Mouse (Mus musculus) limb, embryonic 13.5 days (tissue): ENCODE data around the gene Galns. TPM values are rescaled to one million over a fixed set of nuclear protein-coding genes. Genes with fewer than 3 reads are reported as not detected.

ENCODE experiments used
- ATAC-seq: fragments of 200-750 bp; cut with Nextera tagmentation; 2 replicates; pipeline ENCODE4 v1.8.0; 2017; ENCODE audit warnings: low read depth, moderate number of reproducible peaks, moderate TSS enrichment; ENCODE audit not compliant: low FRiP score
- H3K27ac ChIP-seq: fragments of 300-500 bp; sonication (generic); 2 replicates; pipeline ENCODE4 v1.5.1; 2015; ENCODE audit warnings: inconsistent platforms, mild to moderate bottlenecking, moderate library complexity
- H3K27me3 ChIP-seq: fragments of 300-500 bp; sonication (generic); 2 replicates; pipeline ENCODE4 v1.6.1; 2015; ENCODE audit warnings: mild to moderate bottlenecking, inconsistent platforms
- H3K36me3 ChIP-seq: fragments of 300-500 bp; sonication (generic); 2 replicates; pipeline ENCODE4 v1.6.1; 2015; ENCODE audit warnings: inconsistent platforms, mild to moderate bottlenecking, moderate library complexity
- H3K4me1 ChIP-seq: fragments of 300-500 bp; sonication (generic); 2 replicates; pipeline ENCODE4 v1.6.1; 2015; ENCODE audit warnings: inconsistent platforms
- H3K4me2 ChIP-seq: fragments of 300-500 bp; sonication (generic); replicated peaks from 2 replicates; pipeline ENCODE4 v1.6.1; 2015; ENCODE audit warnings: inconsistent platforms, mild to moderate bottlenecking, moderate library complexity
- H3K4me3 ChIP-seq: fragments of 300-500 bp; sonication (generic); 2 replicates; pipeline ENCODE4 v1.5.1; 2015; ENCODE audit warnings: moderate library complexity, mild to moderate bottlenecking, inconsistent platforms
- H3K9ac ChIP-seq: fragments of 300-500 bp; sonication (generic); 2 replicates; pipeline ENCODE4 v1.6.1; 2015; ENCODE audit warnings: mild to moderate bottlenecking, inconsistent platforms
- H3K9me3 ChIP-seq: fragments of 300-500 bp; sonication (generic); 2 replicates; pipeline ENCODE4 v1.6.1; 2016; ENCODE audit warnings: inconsistent platforms
- WGBS: fragments of 180-500 bp; shearing (Covaris S2); methylation state at CpG from one replicate; pipeline ENCODE4 v1.1.7; 2015; 5-methylcytosine and 5-hydroxymethylcytosine counted together
- polyA plus RNA-seq: library from polyadenylated mRNA; unstranded; fragments of >200 nt; fragmentation: Nextera tagmentation; extraction: Ambion mirVana; gene quantifications from 2 replicates; pipeline ENCODE4 v1.2.1, GENCODE M21; 2015

The Galns gene
- polyA plus RNA-seq, 1 experiment from 2014 or later = 9.0 TPM

DNA sequence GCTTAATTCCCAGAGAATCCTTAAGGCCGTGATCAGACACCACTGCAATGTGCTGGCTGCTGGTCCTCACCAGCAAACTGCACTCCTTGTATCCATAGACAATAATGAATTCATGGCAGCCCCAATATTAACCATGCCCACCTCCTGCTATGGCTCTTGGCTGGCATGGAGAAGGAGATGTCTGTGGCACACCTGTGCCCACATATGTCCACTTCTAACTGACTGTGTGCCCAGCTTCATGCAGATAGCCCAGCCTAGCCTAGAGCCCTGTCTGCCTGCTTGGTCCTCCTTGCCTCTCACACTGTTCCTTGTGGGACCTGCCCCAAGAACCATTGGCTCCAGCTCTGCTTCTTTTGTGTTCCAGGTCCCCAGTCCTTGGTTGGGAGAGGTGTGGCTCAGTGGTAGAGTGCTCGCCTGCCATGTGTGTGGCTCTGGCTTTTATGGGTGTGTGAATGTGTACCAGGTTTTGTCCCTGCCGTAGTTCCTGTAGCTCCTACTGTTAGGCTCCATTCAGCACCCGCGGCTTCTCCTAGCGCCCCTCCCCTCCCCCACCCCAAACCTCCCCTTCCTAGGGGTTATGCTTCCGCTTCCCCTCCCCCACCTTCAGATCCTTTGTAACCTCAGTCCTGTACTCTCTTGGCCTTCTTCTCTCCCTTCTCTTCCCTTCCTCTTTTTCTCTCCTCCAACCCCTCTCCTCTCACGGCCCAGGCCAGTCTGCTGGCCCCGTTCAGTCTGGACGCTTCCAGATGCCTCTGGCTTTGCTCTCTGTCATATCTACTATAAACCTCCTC, 53.8 kb downstream of the Galns start:
- no peak for ATAC-seq
- Histone ChIP-seq H3K9ac (no peak overlapping the region), H3K36me3 (no peaks in the 10 kb centered on the region), H3K4me2 (no peak overlapping the region), H3K27me3 (no peaks in the 10 kb centered on the region), H3K4me1 (peaks cover 22% of the 10 kb centered on the region), H3K9me3 (no peaks in the 10 kb centered on the region), H3K27ac (peak overlapping the region; percentile 67; the same call in 1 of the 2 replicates), H3K4me3 (no peak overlapping the region)
- 37% methylated on average over 10 of the region's 10 CpGs for WGBS

DNA sequence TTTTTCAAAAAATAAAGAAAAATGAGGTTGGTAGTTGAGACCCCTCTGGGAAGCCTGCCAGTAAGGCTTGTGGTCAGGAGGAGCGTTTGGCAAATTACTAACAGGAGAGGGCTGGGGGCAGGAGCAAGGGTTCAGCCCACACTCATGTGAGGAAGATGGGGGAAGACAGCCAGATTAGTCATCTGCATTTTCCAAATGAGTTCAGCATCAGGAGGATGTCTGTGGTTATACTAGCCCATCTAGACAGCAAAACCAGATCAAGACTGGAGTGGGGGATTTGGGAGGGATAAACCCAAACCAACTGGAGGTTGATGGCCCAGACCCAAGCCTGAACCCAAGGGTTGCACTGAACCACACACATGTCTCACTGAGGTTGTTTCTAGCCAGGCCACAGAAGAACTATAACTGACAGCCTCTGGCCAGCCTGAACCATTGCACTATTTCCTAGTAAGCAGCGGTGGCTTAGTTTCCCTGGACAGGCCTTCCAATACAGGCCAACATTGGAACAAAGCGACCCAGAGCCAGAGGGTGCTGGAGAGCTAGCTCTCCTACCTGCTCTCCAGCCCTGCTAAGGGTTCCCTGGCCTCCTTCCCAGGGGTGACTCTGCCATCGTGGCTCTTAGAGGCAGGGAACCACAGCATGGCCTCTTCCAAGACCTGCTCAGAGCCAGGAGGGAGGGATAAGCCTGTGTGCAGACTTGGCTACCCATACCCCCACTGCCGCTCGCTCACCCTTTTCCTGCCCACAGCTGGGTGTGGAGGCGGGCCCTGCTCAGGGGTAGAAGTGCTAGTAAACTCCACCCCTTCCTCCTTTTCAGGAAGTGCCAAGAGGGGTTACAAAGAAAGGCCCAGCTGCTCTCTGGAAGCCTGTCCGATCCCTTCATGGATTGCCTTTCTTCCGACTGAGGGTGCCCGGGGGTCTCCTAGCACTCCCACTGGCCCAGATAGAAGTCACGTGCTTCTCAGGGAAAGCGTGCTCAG, 54.9 kb downstream of the Galns start:
- 67% methylated on average over 12 of the region's 12 CpGs for WGBS
- Histone ChIP-seq H3K4me3 (no peak overlapping the region), H3K36me3 (no peaks in the 10 kb centered on the region), H3K27ac (peak overlapping the region; percentile 67; the same call in 1 of the 2 replicates), H3K4me2 (peak overlapping the region; percentile 2; the same call in 1 of the 2 replicates), H3K27me3 (no peaks in the 10 kb centered on the region), H3K9ac (no peak overlapping the region), H3K9me3 (no peaks in the 10 kb centered on the region), H3K4me1 (peaks cover 27% of the 10 kb centered on the region)
- no peak for ATAC-seq

DNA sequence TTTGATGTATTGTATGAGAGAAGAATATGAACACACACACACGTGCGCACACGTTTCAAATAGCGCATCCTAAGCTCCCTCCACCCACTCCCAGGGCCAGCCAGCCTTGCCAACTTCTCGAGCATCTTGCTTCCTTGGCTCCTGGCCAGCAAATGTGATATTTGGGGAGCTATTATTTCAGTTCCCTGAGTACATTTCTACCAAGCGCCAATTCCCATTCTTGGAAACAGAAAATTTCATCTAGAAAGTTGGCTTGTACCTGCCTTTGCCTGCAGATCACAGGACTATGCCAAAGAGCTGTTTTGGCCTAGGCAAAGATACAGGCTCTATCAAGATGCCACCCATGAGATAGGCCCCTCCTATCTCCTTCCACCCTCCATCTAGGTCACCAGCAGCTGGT, 56.5 kb downstream of the Galns start:
- no peak overlapping the region for H3K4me2 ChIP-seq
- H3K27me3 ChIP-seq = no peaks in the 10 kb centered on the region
- no peak overlapping the region for H3K4me3 ChIP-seq
- ATAC-seq = no peak
- WGBS = 82% methylated on average over 6 of the region's 6 CpGs
- no peaks in the 10 kb centered on the region for H3K9me3 ChIP-seq
- no peaks in the 10 kb centered on the region for H3K36me3 ChIP-seq
- no peak overlapping the region for H3K9ac ChIP-seq
- no peak overlapping the region for H3K27ac ChIP-seq
- peaks cover 34% of the 10 kb centered on the region for H3K4me1 ChIP-seq

DNA sequence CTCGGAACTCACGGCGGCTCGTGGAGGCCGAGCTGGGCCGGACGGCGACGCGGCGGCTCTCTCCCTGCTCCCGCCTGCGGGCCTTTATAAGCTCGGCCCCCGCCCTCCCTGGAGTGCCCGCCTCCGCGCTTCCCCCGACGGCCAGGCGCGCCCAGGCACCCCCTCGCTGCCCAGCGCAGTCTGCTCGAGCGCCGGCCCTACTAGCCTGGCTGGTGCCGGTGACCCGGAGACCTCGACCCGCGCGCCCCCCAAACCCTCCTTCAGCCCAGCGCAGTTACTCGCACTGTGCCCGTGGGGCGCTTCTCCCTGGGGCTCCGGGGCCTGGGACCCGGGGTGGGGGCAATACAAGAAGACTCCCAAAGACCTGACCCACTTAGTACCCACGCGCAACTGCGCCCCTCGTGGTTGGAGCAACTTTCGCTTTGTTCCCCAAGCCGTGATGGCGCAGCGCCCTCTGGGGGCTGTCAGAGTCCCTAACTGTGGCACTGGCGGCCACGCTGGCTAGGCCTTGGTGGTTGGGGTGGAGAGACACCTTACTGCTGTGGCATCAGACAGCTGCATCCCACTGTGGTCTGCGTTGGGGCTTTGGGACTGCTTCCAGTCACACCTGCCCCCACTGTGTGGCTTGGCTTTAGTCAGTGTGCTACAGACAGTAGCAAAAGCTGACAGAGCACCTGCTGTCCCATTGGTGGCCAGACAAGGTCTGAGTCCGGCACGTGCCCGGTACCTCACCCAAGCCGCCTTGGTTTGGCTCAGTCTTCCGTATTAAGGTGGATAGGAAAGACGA, 59.8 kb downstream of the Galns start, which contains the start of gene Piezo1:
Gene Piezo1, minus strand, starts transcription at position 65 of the 787 bp plus-strand sequence.
- Histone ChIP-seq H3K27me3 (no peaks in the 10 kb centered on the region), H3K9ac (peak within 1 kb of the TSS; percentile 91), H3K4me3 (peak within 1 kb of the TSS; percentile 78), H3K4me2 (peak within 1 kb of the TSS; percentile 84), H3K9me3 (no peaks in the 10 kb centered on the region), H3K4me1 (peaks cover 48% of the 10 kb centered on the region), H3K36me3 (no peaks in the 10 kb centered on the region), H3K27ac (peak within 1 kb of the TSS; percentile 81; the same call in 1 of the 2 replicates)
- 11% methylated on average over 51 of the region's 56 CpGs for WGBS
- ATAC-seq = peak; percentile 68

DNA sequence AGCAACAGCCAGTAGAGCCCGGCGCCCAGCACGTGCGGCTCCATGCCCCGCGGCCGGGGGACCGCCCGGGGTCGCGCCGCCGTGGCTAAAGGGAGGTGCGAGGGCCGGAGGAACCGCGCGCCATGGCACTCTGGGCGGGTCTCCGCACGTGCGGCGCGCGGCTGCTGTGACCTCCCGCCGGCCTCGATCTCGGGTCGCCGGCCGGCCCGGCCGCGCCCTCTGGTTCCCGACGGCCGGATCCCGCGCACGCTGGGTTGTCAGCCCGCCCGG, 60.3 kb downstream of the Galns start:
- peak; percentile 52 for ATAC-seq
- Histone ChIP-seq H3K9ac (peak overlapping the region; percentile 91), H3K36me3 (no peaks in the 10 kb centered on the region), H3K4me1 (peaks cover 50% of the 10 kb centered on the region), H3K9me3 (no peaks in the 10 kb centered on the region), H3K4me2 (peak overlapping the region; percentile 84), H3K27me3 (no peaks in the 10 kb centered on the region), H3K27ac (peak overlapping the region; percentile 81; the same call in 1 of the 2 replicates), H3K4me3 (peak overlapping the region; percentile 78)
- 0% methylated on average over 43 of the region's 43 CpGs for WGBS

DNA sequence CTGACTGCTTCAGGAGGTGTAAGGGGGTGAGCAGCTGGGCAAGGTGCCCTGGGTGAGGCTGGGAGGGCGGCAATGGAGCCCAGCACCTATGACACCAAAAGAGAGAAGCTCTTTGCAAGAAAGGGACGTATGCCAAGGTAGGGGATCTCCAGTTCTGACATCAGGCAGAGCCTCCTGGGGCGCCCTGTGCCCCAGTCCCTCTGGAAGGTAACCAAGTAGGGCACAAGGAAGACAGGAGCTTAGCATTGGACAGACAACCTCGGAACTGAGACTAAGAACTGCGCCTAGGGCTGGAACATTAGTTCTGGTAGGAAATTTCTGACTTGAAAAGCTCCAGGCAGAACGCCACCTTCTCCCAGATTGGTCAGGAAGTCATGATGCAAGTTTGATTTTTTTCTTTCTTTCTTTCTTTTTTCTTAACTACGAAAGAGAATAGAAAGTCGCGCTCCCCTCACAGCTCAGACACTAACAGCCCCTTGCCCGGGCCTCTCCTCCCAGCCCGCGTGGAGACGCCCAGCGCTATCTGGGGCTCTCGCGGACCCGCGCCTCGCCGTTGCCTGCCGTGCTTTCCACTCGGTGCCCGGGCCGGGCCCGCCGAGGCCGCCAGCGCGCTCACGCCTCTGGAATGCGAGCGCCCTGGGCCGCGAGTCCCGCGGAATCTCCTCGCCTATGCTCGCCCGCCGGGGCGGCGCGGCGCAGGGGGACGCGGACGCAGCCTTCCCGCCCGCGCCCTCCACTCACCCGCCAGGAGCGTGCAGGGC, 60.8 kb downstream of the Galns start:
- peaks cover 52% of the 10 kb centered on the region for H3K4me1 ChIP-seq
- H3K27ac ChIP-seq = peak overlapping the region; percentile 81; the same call in 1 of the 2 replicates
- no peaks in the 10 kb centered on the region for H3K27me3 ChIP-seq
- peak; percentile 39; the same call in 1 of the 2 replicates for ATAC-seq
- peak overlapping the region; percentile 78 for H3K4me3 ChIP-seq
- no peaks in the 10 kb centered on the region for H3K36me3 ChIP-seq
- peak overlapping the region; percentile 91 for H3K9ac ChIP-seq
- H3K4me2 ChIP-seq = peak overlapping the region; percentile 84
- no peaks in the 10 kb centered on the region for H3K9me3 ChIP-seq
- WGBS = 4% methylated on average over 48 of the region's 52 CpGs

DNA sequence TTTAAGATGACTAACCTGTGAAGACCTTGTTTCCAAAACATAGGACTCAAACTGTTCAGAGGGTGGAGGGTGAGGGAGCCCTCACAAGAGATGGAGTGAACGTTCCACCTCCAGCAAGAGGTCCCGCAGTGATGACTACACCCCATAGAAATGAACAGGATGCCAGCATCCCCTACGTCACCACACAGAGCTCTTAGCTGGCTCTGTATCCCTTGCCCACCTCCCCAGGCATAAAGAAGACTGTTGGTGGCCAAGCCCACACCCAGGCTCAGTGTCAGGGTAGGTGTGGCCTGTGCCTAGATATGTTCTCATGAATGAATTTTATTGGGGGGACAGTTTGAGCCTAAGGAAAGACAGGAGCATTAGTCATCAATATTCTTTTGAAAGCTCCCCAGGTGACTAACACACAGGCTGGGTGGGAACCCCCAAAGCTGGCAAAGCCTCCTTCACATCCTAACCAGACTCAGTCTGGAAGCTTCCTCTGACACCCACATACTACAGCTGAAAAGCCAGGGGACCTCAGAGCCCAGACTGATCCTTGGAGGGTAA, 62.3 kb downstream of the Galns start:
- no peak for ATAC-seq
- Histone ChIP-seq H3K4me3 (peak overlapping the region; percentile 78; the same call in 1 of the 2 replicates), H3K4me1 (peaks cover 55% of the 10 kb centered on the region), H3K27ac (0 out of 2 replicates have a peak overlapping the region, but pooled peaks have one; percentile 33), H3K27me3 (no peaks in the 10 kb centered on the region), H3K36me3 (no peaks in the 10 kb centered on the region; the same call in 1 of the 2 replicates), H3K9ac (peak overlapping the region; percentile 13; the same call in 1 of the 2 replicates), H3K9me3 (no peaks in the 10 kb centered on the region), H3K4me2 (peak overlapping the region; percentile 84)
- WGBS = 87% methylated on average over 3 of the region's 3 CpGs

DNA sequence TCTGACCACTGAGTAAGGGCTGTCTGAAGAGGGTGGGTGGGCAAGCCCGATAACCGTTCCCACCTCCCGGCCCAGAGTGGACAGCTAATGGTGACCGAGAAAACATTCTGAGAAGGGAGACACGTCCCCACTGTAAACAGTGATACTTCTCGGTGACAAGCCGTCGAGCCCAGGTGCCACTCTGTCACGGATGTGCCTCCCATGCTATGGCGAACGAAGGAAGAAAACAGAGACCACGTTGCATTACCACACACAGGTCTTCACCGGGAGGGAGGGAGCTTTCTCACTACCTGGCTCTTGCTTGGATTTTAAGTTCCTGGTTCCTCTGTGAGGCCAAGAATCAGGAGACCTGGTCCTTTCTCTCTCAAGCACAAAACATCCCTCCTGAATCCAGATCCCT, 62.9 kb downstream of the Galns start:
- WGBS = 75% methylated on average over 13 of the region's 13 CpGs
- H3K27me3 ChIP-seq = no peaks in the 10 kb centered on the region
- no peak overlapping the region for H3K4me3 ChIP-seq
- no peak for ATAC-seq
- H3K9ac ChIP-seq = no peak overlapping the region; the same call in 1 of the 2 replicates
- peaks cover 3% of the 10 kb centered on the region for H3K36me3 ChIP-seq
- peak overlapping the region; percentile 84; the same call in 1 of the 2 replicates for H3K4me2 ChIP-seq
- no peaks in the 10 kb centered on the region for H3K9me3 ChIP-seq
- no peak overlapping the region for H3K27ac ChIP-seq
- H3K4me1 ChIP-seq = peaks cover 55% of the 10 kb centered on the region

DNA sequence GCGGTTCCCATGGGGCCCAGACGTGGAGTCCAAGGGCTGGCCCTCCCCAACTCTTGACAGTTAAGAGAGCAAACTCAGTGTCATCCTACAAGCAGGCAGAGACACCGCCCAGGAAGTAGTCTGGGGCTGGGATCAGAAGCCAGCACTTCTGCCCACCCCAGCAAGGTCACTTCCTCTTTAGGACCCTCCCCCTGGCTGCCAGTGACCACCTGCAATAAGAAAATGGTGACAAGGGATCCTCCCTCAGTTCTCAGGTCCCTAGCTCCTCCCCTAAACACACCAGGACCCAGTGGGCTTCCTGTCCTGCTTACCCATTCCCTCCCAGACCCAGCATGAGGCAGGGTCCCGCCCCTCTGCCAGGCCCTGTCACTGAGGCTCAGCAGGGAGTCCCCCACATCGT, 63.4 kb downstream of the Galns start:
- ATAC-seq = no peak
- H3K4me1 ChIP-seq = peaks cover 55% of the 10 kb centered on the region
- H3K27me3 ChIP-seq = no peaks in the 10 kb centered on the region
- H3K9me3 ChIP-seq = no peaks in the 10 kb centered on the region
- H3K36me3 ChIP-seq = peaks cover 6% of the 10 kb centered on the region
- 31% methylated on average over 5 of the region's 5 CpGs for WGBS
- H3K9ac ChIP-seq = peak overlapping the region; percentile 35; the same call in 1 of the 2 replicates
- H3K4me2 ChIP-seq = peak overlapping the region; percentile 84; the same call in 1 of the 2 replicates
- H3K4me3 ChIP-seq = no peak overlapping the region
- no peak overlapping the region for H3K27ac ChIP-seq

DNA sequence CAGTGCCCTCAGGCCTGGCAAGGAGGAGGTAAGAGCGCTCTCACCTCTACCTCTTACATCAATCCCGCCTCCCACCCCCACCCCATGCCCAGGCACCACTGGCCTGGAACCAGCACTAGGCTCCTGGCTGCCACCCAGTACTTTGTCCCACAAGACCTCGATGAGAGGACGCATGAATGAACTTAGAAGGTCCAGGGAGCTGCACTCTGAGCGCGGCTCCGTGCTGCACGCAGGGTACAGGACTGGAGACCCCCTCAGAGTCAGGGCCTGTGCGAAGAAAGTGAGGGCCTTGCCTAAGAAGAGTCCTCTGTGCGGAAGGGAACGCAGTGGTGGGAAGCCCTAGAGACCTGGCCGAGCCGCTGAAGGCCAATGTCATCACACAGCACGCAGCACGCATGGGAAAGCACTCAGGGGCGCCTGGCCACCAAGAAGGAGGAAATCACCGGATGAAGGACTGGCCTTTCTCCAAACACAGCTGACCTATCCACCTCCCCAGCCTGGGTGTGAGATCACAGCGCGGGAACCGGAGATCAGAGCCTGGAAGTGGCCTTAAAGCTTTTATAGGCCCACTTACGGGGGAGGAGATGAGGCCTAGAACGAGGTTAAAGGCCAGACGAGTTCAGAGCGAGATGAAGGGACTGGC, 64.3 kb downstream of the Galns start:
- H3K36me3 ChIP-seq = peaks cover 6% of the 10 kb centered on the region
- ATAC-seq = no peak
- H3K4me3 ChIP-seq = peak overlapping the region; percentile 7; the same call in 1 of the 2 replicates
- no peaks in the 10 kb centered on the region for H3K9me3 ChIP-seq
- H3K27ac ChIP-seq = no peak overlapping the region
- no peaks in the 10 kb centered on the region for H3K27me3 ChIP-seq
- WGBS = 51% methylated on average over 24 of the region's 24 CpGs
- peaks cover 55% of the 10 kb centered on the region for H3K4me1 ChIP-seq
- peak overlapping the region; percentile 36 for H3K9ac ChIP-seq
- H3K4me2 ChIP-seq = peak overlapping the region; percentile 84
